Mouse (Mus musculus) CH12.LX (cell line): Measurements from ENCODE around the gene Commd8. TPM values are rescaled to one million over a fixed set of nuclear protein-coding genes. Genes with fewer than 3 reads are reported as not detected.

Source experiments
- DNase-seq: peaks from one replicate; pipeline ENCODE4 v3.0.0-alpha.2; 2013; ENCODE audit errors: extremely low read depth
- H3K27ac ChIP-seq: 2 replicates; pipeline ENCODE4 v1.5.1; 2012; ENCODE audit warnings: low read depth, mild to moderate bottlenecking, control low read depth, moderate library complexity; ENCODE audit not compliant: insufficient read depth
- H3K27me3 ChIP-seq: replicated peaks from 2 replicates; pipeline ENCODE3; 2012; ENCODE audit warnings: inconsistent platforms
- H3K36me3 ChIP-seq, 2 experiments: replicated peaks in 1 of 2; 2 replicates each; pipeline versions ENCODE3 to v1.6.1; 2012; ENCODE audit warnings: inconsistent platforms in 1 of 2, low read length in 1 of 2, mild to moderate bottlenecking in 1 of 2, mixed read lengths in 1 of 2, moderate library complexity in 1 of 2; ENCODE audit not compliant: control insufficient read depth in 1 of 2, insufficient read depth in 1 of 2
- H3K4me1 ChIP-seq, 2 experiments: 2 replicates each; pipeline ENCODE4 v1.6.1; 2012; ENCODE audit warnings: inconsistent platforms in 1 of 2, moderate library complexity in 1 of 2; ENCODE audit not compliant: insufficient read depth in 2 of 2, control insufficient read depth in 1 of 2
- H3K4me2 ChIP-seq: 2 replicates; pipeline ENCODE4 v1.6.1; 2012; ENCODE audit warnings: low read depth, mild to moderate bottlenecking, control low read depth; ENCODE audit not compliant: poor library complexity, insufficient read depth, severe bottlenecking
- H3K4me3 ChIP-seq, 3 experiments: fragments of 150-350 bp in 1 of 3; sonication (generic) in 1 of 3; replicated peaks in 1 of 3; 2 replicates each; pipeline versions ENCODE3 to v1.5.1; 2011 to 2012; ENCODE audit warnings: low read depth in 2 of 3, low read length in 2 of 3, mild to moderate bottlenecking in 2 of 3, moderate library complexity in 2 of 3, control low read depth in 1 of 3, improper control_type of control experiment in 1 of 3, inconsistent platforms in 1 of 3, mixed read lengths in 1 of 3; ENCODE audit not compliant: poor library complexity in 1 of 3
- H3K79me2 ChIP-seq: replicated peaks from 2 replicates; pipeline ENCODE4 v1.6.1; 2012; ENCODE audit warnings: mild to moderate bottlenecking, moderate library complexity; ENCODE audit not compliant: control insufficient read depth, poor library complexity, insufficient read depth, severe bottlenecking; ENCODE audit errors: extremely low read depth
- H3K9ac ChIP-seq: 2 replicates; pipeline ENCODE4 v1.6.1; 2012; ENCODE audit warnings: low read depth, mild to moderate bottlenecking, control low read depth, moderate library complexity; ENCODE audit not compliant: insufficient read depth
- H3K9me3 ChIP-seq: replicated peaks from 2 replicates; pipeline ENCODE3; 2012; ENCODE audit warnings: low read length, inconsistent platforms, mixed read lengths
- BHLHE40 ChIP-seq: IDR thresholded peaks from 2 replicates; pipeline ENCODE4 v1.6.1; 2011; ENCODE audit warnings: mild to moderate bottlenecking, low read depth, low read length, improper control_type of control experiment
- CHD1 ChIP-seq: IDR thresholded peaks from 2 replicates; pipeline ENCODE4 v1.6.1; 2012; ENCODE audit warnings: low read depth, low read length, improper control_type of control experiment, inconsistent platforms
- CHD2 ChIP-seq: IDR thresholded peaks from 2 replicates; pipeline ENCODE4 v1.6.1; 2011; ENCODE audit warnings: low read length, improper control_type of control experiment
- CTCF ChIP-seq, 2 experiments: IDR thresholded peaks in 1 of 2; conservative IDR thresholded peaks in 1 of 2; 2 replicates each; pipeline ENCODE4 v1.5.1; 2011 to 2012; ENCODE audit warnings: low read depth in 2 of 2, low read length in 2 of 2, improper control_type of control experiment in 1 of 2, inconsistent platforms in 1 of 2, mild to moderate bottlenecking in 1 of 2, moderate library complexity in 1 of 2
- ELF1 ChIP-seq: IDR thresholded peaks from 2 replicates; pipeline ENCODE4 v1.6.1; 2014; ENCODE audit warnings: low read depth, mild to moderate bottlenecking, inconsistent platforms, low read length, improper control_type of control experiment
- EP300 ChIP-seq: IDR thresholded peaks from 2 replicates; pipeline ENCODE4 v1.6.1; 2011; ENCODE audit warnings: low read length, improper control_type of control experiment
- ETS1 ChIP-seq: conservative IDR thresholded peaks from 2 replicates; pipeline ENCODE4 v1.6.1; 2012; ENCODE audit warnings: low read depth, mild to moderate bottlenecking, inconsistent platforms, low read length, improper control_type of control experiment, moderate library complexity
- HCFC1 ChIP-seq: IDR thresholded peaks from 2 replicates; pipeline ENCODE4 v1.6.1; 2012; ENCODE audit warnings: low read depth, mild to moderate bottlenecking, inconsistent platforms, low read length, improper control_type of control experiment
- IRF4 ChIP-seq: IDR thresholded peaks from 2 replicates; pipeline ENCODE4 v1.6.1; 2014; ENCODE audit warnings: low read depth, mild to moderate bottlenecking, inconsistent platforms, low read length, improper control_type of control experiment
- KAT2A ChIP-seq: IDR thresholded peaks from 2 replicates; pipeline ENCODE4 v1.6.1; 2012; ENCODE audit warnings: low read length, improper control_type of control experiment, inconsistent platforms; ENCODE audit not compliant: insufficient replicate concordance
- MAFK ChIP-seq: IDR thresholded peaks from 2 replicates; pipeline ENCODE4 v1.6.1; 2011; ENCODE audit warnings: low read length, improper control_type of control experiment; ENCODE audit not compliant: insufficient replicate concordance
- MAZ ChIP-seq: IDR thresholded peaks from 2 replicates; pipeline ENCODE4 v1.6.1; 2012; ENCODE audit warnings: low read depth, mild to moderate bottlenecking, inconsistent platforms, low read length, improper control_type of control experiment, moderate library complexity
- MEF2A ChIP-seq: IDR thresholded peaks from 2 replicates; pipeline ENCODE4 v1.6.1; 2014; ENCODE audit warnings: low read depth, mild to moderate bottlenecking, inconsistent platforms, low read length, improper control_type of control experiment, borderline replicate concordance
- MYC ChIP-seq: IDR thresholded peaks from 2 replicates; pipeline ENCODE4 v1.6.1; 2011; ENCODE audit warnings: low read depth, mild to moderate bottlenecking, improper control_type of control experiment, low read length
- NELFE ChIP-seq: IDR thresholded peaks from 2 replicates; pipeline ENCODE4 v1.6.1; 2011; ENCODE audit warnings: low read depth, low read length, improper control_type of control experiment
- NRF1 ChIP-seq: IDR thresholded peaks from 2 replicates; pipeline ENCODE4 v1.6.1; 2014; ENCODE audit warnings: low read depth, mild to moderate bottlenecking, inconsistent platforms, low read length, improper control_type of control experiment, moderate library complexity
- PAX5 ChIP-seq: IDR thresholded peaks from 2 replicates; pipeline ENCODE4 v1.6.1; 2012; ENCODE audit warnings: low read length, inconsistent platforms, mixed read lengths
- POLR2A ChIP-seq: IDR thresholded peaks from 2 replicates; pipeline ENCODE4 v1.6.1; 2011; ENCODE audit warnings: low read depth, mild to moderate bottlenecking, improper control_type of control experiment, low read length
- RAD21 ChIP-seq: IDR thresholded peaks from 2 replicates; pipeline ENCODE4 v1.6.1; 2011; ENCODE audit warnings: low read depth, mild to moderate bottlenecking, low read length, improper control_type of control experiment, moderate library complexity
- RCOR1 ChIP-seq: conservative IDR thresholded peaks from 2 replicates; pipeline ENCODE4 v1.6.1; 2012; ENCODE audit warnings: low read depth, mild to moderate bottlenecking, inconsistent platforms, low read length, improper control_type of control experiment
- SIN3A ChIP-seq: IDR thresholded peaks from 2 replicates; pipeline ENCODE4 v1.6.1; 2012; ENCODE audit warnings: low read length, improper control_type of control experiment, inconsistent platforms
- SMC3 ChIP-seq: IDR thresholded peaks from 2 replicates; pipeline ENCODE4 v1.6.1; 2011; ENCODE audit warnings: low read depth, low read length, improper control_type of control experiment
- TBP ChIP-seq: conservative IDR thresholded peaks from 2 replicates; pipeline ENCODE4 v1.6.1; 2011; ENCODE audit warnings: low read depth, low read length, improper control_type of control experiment
- ZC3H11A ChIP-seq: IDR thresholded peaks from 2 replicates; pipeline ENCODE4 v1.6.1; 2012; ENCODE audit warnings: low read depth, mild to moderate bottlenecking, inconsistent platforms, low read length, improper control_type of control experiment
- ZKSCAN1 ChIP-seq: IDR thresholded peaks from 2 replicates; pipeline ENCODE4 v1.6.1; 2012; ENCODE audit warnings: low read depth, inconsistent platforms, low read length, improper control_type of control experiment, borderline replicate concordance
- ZMIZ1 ChIP-seq: IDR thresholded peaks from 2 replicates; pipeline ENCODE4 v1.6.1; 2012; ENCODE audit warnings: low read depth, mild to moderate bottlenecking, inconsistent platforms, low read length, improper control_type of control experiment
- ZNF384 ChIP-seq: IDR thresholded peaks from 2 replicates; pipeline ENCODE4 v1.6.1; 2012; ENCODE audit warnings: low read depth, low read length, improper control_type of control experiment, inconsistent platforms
- dilution Hi-C: fragments of 300-500 bp; cut with MboI; formaldehyde crosslinking; loops from 2 replicates; pipeline ENCODE4 v1.14.3; 2020; ENCODE audit warnings: low sequenced_read_pairs; ENCODE audit not compliant: extremely low pct_unique_long_range_greater_than_20kb, extremely low pct_ligation_motif_present
- in situ Hi-C: fragments of 300-500 bp; cut with MboI; formaldehyde crosslinking; loops from 3 replicates; pipeline ENCODE4 v1.14.3; 2019; ENCODE audit warnings: low sequenced_read_pairs, low pct_ligation_motif_present, low pct_unique_long_range_greater_than_20kb, mixed read lengths
- polyA plus RNA-seq: library from polyadenylated mRNA; unstranded; fragments of >175 nt; gene quantifications from 2 replicates; pipeline ENCODE4 v1.2.1, GENCODE M21; 2012; ENCODE audit warnings: low read depth; ENCODE audit not compliant: insufficient read length
- total RNA-seq, 2 experiments: library from RNA; depleted of rRNA; stranded (reverse); fragments of 300-350 nt in 1 of 2; fragments of >200 nt in 1 of 2; gene quantifications; 2 replicates each; pipeline ENCODE4 v1.2.3; 2012 to 2014

Gene Commd8
- total and polyA plus RNA-seq, 3 experiments = 38.5 to 106 (median 47.4) TPM

- TF ChIP-seq MYC = no peak
- peak; percentile 75 for TF ChIP-seq TBP
- TF ChIP-seq PAX5 = no peak
- TF ChIP-seq SIN3A = no peak; the same call in none of the 2 replicates
- peak; percentile 93 for TF ChIP-seq NELFE
Measured at GRCm38 (mm10) chr5:72203028-72203733, 35.2 kb upstream of the Commd8 start (continued).

- peak; percentile 30; the same call in 1 of the 2 replicates for TF ChIP-seq SIN3A
- TF ChIP-seq TBP = 0 out of 2 replicates have a peak, but pooled peaks have one; percentile 26
- TF ChIP-seq ZNF384 = peak; percentile 71
- TF ChIP-seq POLR2A = peak; percentile 51
- peak; percentile 10; the same call in 1 of the 2 replicates for TF ChIP-seq NELFE
- no peak for TF ChIP-seq CHD2
- TF ChIP-seq CHD1 = no peak
- TF ChIP-seq ELF1 = peak; percentile 17; the same call in 1 of the 2 replicates
- no peak for TF ChIP-seq ETS1
- peak overlapping the region; percentile 42 to 77 (median 53) for H3K4me3 ChIP-seq
- H3K27ac ChIP-seq = peak overlapping the region; percentile 86
- peak overlapping the region; percentile 84 for H3K9ac ChIP-seq
- H3K36me3 ChIP-seq = peaks cover 2 to 6% of the 10 kb centered on the region in 2 experiments
- in situ Hi-C loops = no loop called here
- H3K27me3 ChIP-seq = no peaks in the 10 kb centered on the region
- H3K79me2 ChIP-seq = peaks cover 33% of the 10 kb centered on the region
- DNase-seq = peak; percentile 75
- peak overlapping the region; percentile 99 for H3K4me2 ChIP-seq
- H3K9me3 ChIP-seq = no peaks in the 10 kb centered on the region
- dilution Hi-C loops = no loop called here
- peaks cover 6 to 28% of the 10 kb centered on the region in 2 experiments for H3K4me1 ChIP-seq
Measured at GRCm38 (mm10) chr5:72202016-72202415, 34.0 kb upstream of the Commd8 start.

GRCm38 (mm10) chr5:72201600-72201999 is 33.6 kb upstream of the Commd8 start:
- Histone ChIP-seq H3K4me3 (peak overlapping the region; percentile 42 to 77 (median 53)), H3K27ac (peak overlapping the region; percentile 86), H3K36me3 (peaks cover 2 to 5% of the 10 kb centered on the region in 2 experiments), H3K4me1 (peaks cover 5 to 24% of the 10 kb centered on the region in 2 experiments), H3K9ac (peak overlapping the region; percentile 84), H3K79me2 (peaks cover 32% of the 10 kb centered on the region), H3K27me3 (no peaks in the 10 kb centered on the region), H3K9me3 (no peaks in the 10 kb centered on the region), H3K4me2 (peak overlapping the region; percentile 99)
- dilution Hi-C loops = no loop called here
- DNase-seq = peak; percentile 87
- in situ Hi-C loops = no loop called here
- TF ChIP-seq ELF1 (no peak), RAD21 (no peak), ZMIZ1 (no peak), MYC (no peak), ZKSCAN1 (no peak), ETS1 (peak; percentile 50), ZNF384 (no peak), MAZ (peak; percentile 81; the same call in 1 of the 2 replicates), ZC3H11A (no peak), CHD1 (no peak), MAFK (no peak), CHD2 (peak; percentile 87), SMC3 (no peak), NELFE (no peak), EP300 (peak; percentile 64), RCOR1 (no peak), IRF4 (peak; percentile 54; the same call in 1 of the 2 replicates), BHLHE40 (no peak), HCFC1 (no peak), MEF2A (no peak), PAX5 (no peak), NRF1 (no peak), KAT2A (0 out of 2 replicates have a peak, but pooled peaks have one; percentile 70), POLR2A (no peak), CTCF (conservative IDR thresholded peaks at IDR 0.05 in 1 of 2, IDR thresholded peaks at IDR 0.05 in 1 of 2; ENCODE audit: low read depth in 2 of 2, low read length in 2 of 2) (no peak)
